Mouse (Mus musculus) G1E-ER4 (cell line): Measurements from ENCODE around the gene Arhgef28. TPM values are rescaled to one million over a fixed set of nuclear protein-coding genes. Genes with fewer than 3 reads are reported as not detected.

Source experiments
- GATA1 ChIP-seq: IDR thresholded peaks from one replicate; pipeline ENCODE4 v1.8.0; 2012; ENCODE audit warnings: low read length, inconsistent platforms
- polyA plus RNA-seq: library from polyadenylated mRNA; stranded (reverse); fragments of >175 nt; gene quantifications from 2 replicates; pipeline ENCODE4 v1.2.3, GENCODE M21; 2012

Gene Arhgef28
- polyA plus RNA-seq, 1 experiment: not detected

- TF ChIP-seq GATA1: no peak
These were observed 135.8 kb downstream of the Arhgef28 start for GRCm38 (mm10) chr13:98070458-98070857.

GRCm38 (mm10) chr13:98069646-98070045, 136.6 kb downstream of the Arhgef28 start:
- TF ChIP-seq GATA1: no peak

GRCm38 (mm10) chr13:98062843-98063242, 143.4 kb downstream of the Arhgef28 start:
- no peak for TF ChIP-seq GATA1

GRCm38 (mm10) chr13:98055194-98055593, 151.0 kb downstream of the Arhgef28 start:
- TF ChIP-seq GATA1: no peak

- TF ChIP-seq GATA1: no peak
These were observed 165.6 kb downstream of the Arhgef28 start for GRCm38 (mm10) chr13:98040628-98041150.

DNA sequence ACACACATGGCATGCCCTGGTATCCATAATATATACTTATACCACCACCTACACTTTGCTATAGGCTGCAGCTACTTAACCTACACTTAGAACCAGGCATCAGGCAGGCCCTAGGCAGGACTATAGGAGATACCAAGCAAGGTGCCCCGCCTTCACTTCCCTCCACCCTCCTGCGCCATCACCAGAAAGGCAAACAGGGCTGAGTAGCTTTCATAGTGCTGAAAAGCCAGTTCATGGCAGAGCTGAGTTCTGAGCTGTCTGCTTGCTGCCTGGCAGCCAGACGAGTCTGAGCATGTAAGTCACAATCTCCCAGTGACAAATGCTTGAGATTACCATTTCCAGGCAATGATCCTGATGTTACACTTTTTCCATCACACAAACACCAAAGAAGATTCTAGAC, 167.5 kb downstream of the Arhgef28 start:
- no peak for TF ChIP-seq GATA1

- no peak for TF ChIP-seq GATA1
These were observed 168.5 kb downstream of the Arhgef28 start for GRCm38 (mm10) chr13:98037693-98038092.

DNA sequence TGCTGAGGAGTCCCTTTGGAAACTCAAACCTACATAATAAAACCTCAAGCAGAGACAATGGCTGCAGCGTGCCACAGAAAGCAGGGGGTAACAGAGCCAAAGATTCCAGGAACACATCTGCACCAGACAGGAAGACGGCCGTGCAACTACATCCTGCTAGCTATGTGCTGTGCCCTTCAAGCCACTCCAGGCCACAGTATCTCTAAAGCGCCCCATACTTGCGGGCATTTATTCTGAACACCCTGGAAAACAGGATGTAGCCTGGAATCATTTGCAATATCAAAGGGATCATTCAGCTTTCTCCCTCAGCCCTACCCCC, 174.6 kb downstream of the Arhgef28 start:
- no peak for TF ChIP-seq GATA1

- no peak for TF ChIP-seq GATA1
These were observed 175.1 kb downstream of the Arhgef28 start for GRCm38 (mm10) chr13:98030959-98031641.

GRCm38 (mm10) chr13:98030041-98030440, 176.2 kb downstream of the Arhgef28 start:
- TF ChIP-seq GATA1: no peak

DNA sequence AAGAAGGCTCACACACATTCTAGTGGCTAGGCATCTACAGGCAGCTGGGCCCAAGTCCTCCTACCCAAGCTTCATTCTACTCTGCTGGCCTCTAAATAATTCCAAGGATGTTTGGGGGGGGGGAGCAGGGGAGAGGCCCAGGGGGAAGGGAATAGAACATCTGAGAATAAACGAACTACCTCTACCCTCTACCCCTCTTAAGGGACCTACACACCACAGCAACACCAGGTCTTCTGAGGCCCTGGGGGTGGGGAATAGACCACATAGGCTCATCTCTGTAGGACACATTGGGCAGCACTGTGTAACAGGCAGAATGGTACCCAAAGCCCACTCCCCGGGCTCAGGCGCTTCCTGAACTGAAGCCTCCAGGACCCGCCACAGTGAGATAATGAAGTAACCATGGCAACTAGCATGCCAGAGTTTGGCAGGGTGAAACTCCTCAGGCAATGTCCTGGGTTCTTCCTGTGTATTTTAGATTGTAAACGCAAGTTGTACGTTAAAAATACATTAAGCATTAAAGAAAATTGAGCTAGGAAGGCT, 177.5 kb downstream of the Arhgef28 start:
- no peak for TF ChIP-seq GATA1

DNA sequence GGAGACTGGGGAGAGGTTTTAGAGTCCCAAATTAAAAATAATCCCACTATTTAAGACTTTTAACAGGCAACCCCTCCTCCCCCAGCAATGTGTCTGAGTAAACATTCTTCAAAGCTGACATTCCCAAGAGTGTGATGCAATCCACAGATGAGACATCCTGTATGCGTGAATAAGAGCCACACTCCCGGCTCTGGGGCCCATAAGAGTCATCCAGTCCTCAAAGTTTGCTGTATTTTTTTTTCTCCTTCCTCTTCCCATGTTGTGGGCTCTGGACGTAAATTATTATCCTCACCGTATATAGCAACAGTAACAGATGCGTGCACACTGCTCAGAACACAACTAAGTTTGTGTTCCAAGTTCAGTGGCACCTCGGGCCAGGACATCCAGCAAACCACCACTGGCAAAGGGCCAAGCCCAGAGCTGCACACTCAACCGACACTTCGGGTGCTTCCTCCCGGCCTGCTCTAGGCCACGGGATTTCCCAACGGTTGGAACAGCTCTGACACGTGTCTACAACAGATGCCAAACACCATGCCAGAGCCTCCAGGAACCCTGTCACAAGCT, 178.5 kb downstream of the Arhgef28 start:
- TF ChIP-seq GATA1: no peak

DNA sequence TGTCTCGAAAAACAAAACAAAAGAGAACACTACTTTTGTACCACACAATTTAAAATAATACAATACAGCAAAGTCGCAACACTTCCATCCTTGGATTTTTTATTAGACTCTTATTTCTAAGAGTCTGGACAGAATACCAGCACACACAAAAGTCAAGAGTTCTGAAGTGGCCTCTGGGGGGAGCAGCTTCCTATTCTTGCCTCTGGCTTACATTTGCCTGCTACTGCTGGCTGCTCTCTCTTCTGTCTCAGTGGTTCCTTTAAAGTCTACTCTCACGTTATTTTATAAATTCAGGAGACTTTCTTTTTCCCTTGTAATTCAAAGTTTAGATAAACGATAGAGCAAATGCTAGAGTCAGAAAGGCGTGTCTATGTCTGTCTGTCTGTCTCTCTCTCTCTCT, 179.1 kb downstream of the Arhgef28 start:
- TF ChIP-seq GATA1: no peak

GRCm38 (mm10) chr13:98025706-98026504, 180.3 kb downstream of the Arhgef28 start:
- no peak for TF ChIP-seq GATA1

- TF ChIP-seq GATA1: no peak
These were observed 181.1 kb downstream of the Arhgef28 start for GRCm38 (mm10) chr13:98025162-98025561.

GRCm38 (mm10) chr13:98024680-98025079, 181.6 kb downstream of the Arhgef28 start:
- TF ChIP-seq GATA1: no peak
